Mouse (Mus musculus): ENCODE data around the gene Ccdc63.
A peak's percentile ranks its signal among the peaks of the same experiment; 100 is the strongest.
"Not testable (repeated sequence)": the region's sequence is repeated elsewhere in the genome, so short reads cannot be mapped to it uniquely, and the experiment has no call there.

The Ccdc63 gene

DNA sequence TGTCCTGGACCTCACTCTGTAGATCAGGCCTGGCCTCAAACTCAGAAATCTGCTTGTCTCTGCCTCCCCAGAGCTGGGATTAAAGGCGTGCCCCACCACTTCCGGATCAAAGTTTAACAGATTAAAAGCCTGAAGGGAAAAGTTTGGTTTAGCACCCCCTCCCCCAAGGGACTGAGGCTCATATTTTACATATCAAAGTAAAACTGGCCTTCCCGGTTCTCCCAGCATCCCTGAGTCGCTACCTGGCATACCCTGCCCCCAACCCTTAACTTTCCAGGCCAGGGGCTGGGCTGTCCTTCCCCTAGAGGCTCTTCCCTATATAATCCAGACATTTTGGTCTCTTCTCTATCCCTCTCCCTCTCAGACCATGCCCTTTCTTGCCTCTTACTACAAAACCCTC is 8.6 kb upstream of the Ccdc63 start:
- no peak for DNase-seq (ENCODE audit: low spot score in 2 of 2)

DNA sequence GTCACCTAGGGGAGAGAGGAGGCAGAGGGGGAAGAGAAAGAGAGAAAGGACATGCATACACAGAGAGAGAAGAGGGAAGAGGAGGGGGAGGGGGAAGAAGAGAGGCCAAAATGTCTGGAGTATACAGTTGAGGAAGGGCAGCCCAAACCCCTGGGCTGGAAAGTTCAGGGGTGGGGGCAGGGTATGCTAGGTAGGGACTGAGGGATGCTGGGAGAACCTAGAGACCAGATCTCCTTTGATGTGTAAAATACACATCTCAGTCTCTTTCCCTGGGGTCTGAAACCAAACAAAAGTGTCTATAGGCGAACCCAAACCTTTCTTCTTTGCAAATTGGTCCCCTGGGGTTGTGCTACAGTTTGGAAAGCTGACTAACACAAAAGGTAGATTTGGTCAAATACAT is 7.5 kb upstream of the Ccdc63 start:
- no peak for DNase-seq (ENCODE audit: low spot score in 2 of 2)

DNA sequence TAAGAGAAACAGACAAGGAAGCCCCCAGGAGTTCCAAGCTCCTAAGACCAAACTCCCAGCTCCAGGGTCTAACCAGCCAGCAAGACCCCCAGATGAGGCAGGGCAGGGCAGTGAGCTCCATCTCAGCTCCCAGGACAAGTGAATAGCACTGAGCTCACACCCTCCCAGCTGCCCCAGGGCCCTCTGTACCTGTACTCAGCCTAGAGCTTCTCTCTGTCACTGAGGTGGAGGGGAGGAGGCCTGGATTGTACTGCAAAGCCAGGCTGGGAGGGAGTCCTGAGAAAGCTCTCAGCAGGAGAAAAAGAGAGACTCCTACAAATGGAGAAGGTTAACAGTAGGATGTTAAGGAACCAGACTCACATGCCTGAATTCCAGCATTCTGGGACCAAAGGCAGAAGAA is 6.0 kb upstream of the Ccdc63 start:
- DNase-seq (ENCODE audit: low spot score in 2 of 2) = no peak

DNA sequence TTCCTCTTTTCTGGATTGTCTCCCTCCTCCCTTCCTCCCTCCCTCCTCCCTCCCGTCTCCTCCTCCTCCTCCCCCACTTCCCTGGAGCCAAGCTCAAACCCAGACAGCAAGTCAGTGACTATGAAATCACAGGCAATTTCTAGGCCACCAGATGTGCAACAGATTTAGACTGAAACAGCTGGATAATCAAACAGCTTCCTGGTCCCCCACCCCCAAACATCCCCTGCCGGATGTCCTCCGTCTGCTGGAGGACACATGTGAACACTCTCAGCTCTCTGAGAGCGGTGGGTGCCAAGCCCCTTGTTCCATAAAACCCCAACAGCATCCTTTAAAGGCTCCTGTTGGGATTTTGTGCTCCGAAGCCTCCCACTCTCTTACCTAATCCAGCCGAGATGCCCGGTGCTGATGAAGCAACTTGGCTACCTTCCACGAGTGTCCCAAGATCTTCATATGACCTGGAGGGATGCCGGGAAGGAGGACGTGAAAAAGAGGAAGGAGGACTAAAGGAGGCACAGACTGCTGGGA is 5.5 kb upstream of the Ccdc63 start:
- no peak for DNase-seq (ENCODE audit: low spot score in 2 of 2)

DNA sequence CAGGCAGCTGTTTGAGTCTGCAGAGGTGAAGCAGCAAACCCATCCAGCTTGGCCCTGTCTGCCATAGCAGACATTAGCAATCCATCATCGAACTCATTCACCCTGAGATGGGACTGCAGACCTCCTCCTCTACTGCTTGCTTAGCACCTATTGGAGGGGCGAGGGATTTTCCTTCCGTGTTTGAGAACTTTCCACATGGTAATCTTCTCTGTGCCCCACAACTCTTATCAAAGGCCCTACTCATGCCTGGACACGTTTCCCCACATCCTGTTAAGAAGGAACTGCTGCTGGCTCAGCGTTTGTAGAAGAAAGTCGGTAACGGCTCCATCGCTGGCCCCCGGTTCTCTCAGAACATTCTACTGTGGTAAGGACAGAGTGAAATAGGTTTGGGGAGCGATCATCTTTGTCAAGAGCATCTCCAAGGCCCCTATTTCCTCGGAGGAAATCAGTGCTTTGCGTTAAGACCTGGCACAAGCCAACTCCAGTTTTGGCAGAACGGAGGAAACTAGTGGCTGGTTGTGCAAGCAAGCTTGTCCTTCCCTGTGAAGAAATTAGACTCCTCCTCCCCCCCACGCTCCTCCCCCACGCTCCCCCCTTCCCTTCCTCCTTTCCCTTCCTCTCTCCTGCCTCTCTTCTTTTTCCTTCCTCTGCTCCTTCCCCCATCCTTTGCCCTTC is 4.9 kb upstream of the Ccdc63 start:
- no peak for DNase-seq (ENCODE audit: low spot score in 2 of 2)

DNA sequence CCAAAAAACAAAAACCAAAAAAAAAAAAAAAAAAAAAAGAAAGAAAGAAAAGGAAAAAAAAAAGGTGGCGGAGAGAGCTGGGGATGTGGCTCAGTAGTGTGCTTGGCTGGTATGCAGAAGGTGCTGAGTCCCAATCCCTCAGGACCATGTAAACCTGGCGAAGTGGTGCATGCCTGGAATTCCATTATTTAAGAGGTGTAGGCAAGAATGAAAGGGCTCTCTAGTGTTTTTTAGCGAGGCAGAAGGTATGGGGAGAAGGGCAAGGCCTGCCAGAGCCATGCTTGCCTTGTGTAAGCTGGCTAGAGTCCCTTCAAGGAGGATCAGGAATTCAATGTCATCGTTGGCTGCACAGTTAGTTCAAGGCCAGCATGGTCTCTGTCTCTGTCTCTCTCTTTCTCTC is 4.2 kb upstream of the Ccdc63 start:
- DNase-seq (ENCODE audit: low spot score in 2 of 2) = no peak

DNA sequence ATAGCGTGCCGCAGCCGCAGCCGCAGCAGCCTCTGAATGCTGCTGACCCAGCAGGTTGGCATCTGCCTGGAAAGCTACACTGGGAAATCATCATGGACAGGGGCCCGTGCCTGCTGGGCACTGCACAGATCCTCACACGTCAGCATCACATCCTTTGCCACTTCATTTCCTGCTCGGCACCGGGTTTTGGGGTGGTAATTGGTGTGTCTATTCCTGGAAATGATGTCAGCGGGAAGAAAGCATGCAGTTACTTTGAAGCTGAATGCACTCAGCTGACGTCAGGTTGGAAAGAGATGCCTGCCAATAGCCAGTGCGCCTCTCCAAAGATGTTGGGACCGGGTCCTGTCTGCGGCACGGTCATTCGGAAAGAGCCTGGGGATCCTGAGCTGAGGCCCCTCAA is 2.9 kb upstream of the Ccdc63 start:
- peak; percentile 40 to 60 for DNase-seq (ENCODE audit: low spot score in 2 of 2)

DNA sequence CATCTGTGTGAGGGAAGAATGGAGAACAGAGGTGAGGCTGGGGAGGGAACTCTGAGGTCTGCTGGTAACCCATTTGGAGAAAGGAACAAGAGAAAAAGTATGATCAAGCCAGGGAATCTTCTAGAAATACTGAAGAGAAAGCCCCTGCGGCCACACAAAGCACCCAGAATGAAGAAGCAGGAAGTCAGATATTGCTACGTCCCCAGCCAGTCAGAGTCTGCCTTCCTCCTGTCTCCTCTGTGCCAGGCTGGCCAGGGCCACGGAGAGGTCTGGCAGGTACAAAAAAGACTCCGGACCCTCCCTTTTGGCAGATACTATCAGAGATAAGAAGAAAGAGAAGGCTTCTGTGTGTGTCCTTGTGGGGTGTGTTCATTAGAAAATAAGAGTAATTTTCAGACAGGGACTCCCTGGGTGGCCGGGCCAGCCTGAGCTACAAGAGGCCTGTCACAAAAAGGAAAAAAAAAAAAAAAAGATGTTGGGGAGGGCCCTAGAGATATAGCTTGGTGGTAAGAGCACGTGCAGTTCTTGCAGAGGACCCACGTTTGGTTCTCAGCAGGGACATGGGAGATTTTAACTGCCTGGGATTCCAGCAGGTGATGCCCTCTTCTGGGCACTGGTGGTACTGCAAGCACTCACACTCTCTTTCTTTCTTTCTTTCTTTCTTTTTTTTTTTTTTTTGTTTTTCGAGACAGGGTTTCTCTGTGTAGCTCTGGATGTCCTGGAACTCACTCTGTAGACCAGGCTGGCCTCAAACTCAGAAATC is 1.8 kb upstream of the Ccdc63 start:
- no peak for DNase-seq (ENCODE audit: low spot score in 2 of 2)

DNA sequence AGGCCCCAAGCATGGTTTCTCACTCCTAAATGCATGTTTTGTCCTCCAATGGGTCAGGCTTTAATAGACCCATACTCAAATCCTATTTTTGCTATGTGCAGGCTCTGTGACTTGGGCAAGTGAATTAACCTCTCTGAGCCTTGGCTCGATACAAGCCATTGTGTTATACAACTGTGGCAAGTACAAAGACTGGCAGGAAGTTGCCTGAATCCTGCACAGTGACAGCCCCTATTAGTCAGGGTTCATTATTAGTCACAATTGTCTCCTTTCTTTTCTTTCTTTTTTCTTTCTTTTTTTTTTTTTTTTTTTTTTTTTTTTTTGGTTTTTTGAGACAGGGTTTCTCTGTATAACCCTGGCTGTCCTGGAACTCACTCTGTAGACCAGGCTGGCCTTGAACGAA is 852 bp downstream of the Ccdc63 start:
- not testable (repeated sequence) for DNase-seq (ENCODE audit: low spot score in 2 of 2)

DNA sequence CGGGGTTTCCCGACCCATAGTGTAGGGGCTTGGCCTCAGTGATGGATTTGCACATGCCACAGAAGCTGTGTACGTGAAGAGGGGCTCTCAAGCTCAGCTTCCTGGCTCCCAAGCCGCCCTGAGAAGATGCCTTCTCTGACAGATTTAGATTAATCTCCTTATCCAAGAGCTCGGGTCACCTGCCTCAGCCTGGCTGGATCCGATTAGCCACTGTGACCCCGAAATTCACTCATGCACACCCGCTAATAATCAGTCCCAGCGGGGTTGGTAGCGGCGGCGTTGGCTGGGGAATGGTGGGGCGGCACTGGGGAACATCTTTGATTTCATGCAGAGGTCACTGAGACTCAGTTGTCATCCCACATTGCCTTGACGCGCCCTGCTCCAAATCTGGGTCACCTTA is 1.8 kb downstream of the Ccdc63 start:
- DNase-seq (ENCODE audit: low spot score in 2 of 2) = no peak

DNA sequence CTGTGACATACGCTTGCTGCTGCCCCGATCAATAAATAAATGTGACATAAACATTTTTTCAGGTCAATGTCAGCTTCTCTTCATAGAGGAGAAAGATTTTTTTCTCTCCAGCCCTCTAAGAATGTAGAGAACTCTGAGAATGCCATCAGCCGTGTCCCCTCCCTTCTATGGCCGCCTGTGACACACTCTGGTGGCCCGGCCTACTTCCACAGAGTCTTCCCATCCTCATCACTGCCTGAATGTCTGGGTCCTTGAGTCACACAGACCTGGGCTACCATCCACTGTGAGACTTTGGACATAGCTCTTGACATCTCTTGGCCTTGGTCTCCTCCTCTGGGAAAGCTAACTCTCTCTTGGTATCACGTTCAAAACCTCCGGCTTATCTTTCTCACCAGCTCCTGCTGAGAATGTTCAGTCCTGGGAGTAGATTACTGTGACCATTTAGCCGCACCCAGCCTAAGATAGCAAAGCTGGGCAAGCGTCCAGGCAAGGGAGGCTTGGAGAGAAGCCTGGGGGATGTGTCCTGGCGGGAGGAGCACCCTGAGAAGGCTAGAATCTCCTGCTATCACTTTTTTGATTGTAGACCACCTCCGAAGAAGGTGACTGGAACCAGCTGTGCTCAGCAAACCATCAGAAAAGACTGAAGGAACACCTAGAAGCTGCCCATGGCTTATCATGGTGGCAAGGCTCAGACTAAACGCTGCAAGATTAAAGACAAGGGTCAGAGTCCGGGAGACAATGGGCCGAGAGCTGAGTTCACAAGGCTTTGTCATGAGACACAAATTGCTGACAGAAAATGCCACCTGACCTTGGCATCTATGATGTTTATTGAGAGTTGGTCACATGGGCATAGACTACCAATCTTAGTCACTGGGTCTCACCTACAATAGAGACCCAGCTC is 3.9 kb downstream of the Ccdc63 start:
- no peak for DNase-seq (ENCODE audit: low spot score in 2 of 2)

DNA sequence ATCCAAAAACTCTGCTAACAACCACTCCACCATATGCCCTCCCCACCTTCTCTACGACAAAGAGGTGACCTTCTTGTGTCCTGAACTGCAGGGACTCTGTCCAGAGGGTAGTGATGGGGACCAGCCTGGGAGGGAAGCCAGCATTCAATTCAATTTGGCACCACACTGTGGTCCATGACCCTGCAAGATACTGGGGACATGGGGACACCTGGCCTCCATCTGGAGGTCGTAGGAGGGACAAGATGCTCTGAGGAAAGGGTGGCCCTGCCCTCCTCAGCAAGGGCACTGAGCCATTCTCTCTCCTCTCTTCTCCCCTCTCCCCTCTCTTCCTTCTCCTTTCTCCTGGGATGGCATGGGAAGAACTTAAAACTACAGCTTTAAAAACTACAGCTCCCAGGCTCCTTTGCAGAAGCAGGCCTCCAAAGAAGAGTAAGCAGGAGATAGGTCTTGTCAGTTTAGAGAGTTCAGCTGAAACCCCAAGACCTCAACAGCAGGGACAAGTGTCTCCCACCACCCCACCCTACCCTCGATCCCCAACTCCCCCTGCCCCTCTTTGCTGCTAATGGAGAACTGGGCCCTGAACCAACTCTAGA is 5.2 kb downstream of the Ccdc63 start:
- no peak for DNase-seq (ENCODE audit: low spot score in 2 of 2)

DNA sequence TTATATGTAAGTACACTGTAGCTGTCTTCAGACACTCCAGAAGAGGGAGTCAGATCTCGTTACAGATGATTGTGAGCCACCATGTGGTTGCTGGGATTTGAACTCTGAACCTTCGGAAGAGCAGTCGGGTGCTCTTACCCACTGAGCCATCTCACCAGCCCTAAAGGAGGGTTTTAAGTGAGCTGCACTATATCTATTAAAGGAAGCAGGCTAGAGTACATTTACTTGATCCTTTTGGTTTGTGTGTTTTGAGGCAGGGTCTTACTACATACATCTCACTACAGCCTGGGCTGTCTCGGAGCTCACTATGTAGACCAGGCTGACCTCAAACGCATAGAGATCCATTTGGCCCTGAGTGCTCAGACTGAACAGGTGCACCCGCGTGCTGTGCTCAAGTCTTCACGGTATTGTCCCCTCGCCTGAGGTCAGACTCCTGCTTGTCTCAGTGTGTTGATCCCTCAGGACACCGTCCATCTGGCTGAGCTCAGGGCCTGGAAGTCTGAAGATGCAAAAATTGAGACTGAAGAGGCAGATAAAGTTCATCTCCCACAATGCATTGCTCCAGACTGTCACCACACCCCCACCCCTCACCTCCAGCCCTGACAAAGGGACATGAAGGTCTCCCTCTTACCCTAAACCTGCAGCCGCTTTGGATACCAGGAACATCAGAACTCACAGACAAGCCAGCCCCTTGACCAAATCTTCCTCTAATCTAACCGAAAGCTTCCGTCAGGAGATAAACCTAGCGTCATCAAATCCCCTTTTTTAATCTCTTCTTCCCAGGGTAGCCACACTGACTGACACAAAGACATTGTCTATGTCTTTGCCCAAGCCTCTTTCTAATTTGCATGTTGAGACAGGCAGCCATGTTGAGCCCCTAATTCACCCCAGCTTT is 6.0 kb downstream of the Ccdc63 start:
- no peak for DNase-seq (ENCODE audit: low spot score in 2 of 2)

DNA sequence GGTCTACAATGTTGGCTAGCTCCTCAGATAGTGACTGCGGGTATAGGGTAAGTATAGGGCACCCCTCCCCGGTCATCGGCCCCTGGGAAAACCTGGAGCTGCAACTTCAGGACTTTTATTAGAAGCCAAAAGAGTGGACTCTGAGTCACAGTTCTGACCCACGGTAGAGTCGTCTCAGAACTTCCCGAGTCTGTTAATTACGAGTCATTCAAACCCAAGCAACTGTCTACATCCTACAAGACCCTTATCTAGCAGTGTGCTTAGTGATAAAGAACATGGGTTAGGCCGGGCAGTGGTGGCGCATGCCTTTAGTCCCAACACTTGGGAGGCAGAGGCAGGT is 7.6 kb downstream of the Ccdc63 start:
- DNase-seq (ENCODE audit: low spot score in 2 of 2) = no peak

DNA sequence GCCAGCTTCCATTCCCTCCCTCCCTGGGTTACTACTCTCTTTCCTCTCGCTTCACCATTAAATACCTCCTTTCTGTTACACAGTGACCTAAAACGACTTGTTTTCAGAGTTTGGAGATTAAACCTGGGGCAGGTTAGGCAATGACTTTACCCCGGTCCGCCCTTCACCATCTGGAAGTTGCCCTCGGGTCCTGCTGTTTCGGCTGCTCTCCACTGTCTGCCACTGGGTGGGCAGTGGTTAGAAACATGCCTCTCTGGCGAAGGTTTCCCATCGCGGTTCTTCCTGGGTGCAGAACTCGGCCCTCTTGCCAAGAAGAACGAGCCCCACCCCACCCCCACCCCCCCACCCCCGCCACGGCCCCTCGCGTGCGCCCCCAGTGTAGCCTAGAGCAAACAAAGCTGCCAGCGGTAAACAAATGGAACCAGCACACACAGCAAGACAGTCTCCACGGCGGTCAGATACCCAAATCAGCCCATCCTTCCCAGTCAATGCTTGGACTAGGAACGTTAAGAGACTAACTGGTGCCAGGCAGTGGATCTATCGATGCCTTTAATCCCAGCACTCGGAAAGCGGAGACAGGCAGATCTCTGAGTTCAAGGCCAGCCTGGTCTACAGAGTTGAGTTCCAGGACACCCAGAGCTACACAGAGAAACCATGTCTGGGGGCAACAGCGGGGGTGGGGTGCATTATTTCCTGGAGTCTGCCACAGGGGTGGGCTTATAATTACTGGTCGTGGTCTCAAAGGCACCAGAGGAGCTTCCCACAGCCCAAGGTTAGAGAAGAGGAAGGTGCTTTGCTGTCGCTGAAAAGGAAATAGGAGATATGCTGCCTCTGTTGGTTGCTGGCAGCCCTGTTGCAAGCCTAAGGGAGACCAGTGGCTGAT is 8.2 kb downstream of the Ccdc63 start:
- no peak for DNase-seq (ENCODE audit: low spot score in 2 of 2)

DNA sequence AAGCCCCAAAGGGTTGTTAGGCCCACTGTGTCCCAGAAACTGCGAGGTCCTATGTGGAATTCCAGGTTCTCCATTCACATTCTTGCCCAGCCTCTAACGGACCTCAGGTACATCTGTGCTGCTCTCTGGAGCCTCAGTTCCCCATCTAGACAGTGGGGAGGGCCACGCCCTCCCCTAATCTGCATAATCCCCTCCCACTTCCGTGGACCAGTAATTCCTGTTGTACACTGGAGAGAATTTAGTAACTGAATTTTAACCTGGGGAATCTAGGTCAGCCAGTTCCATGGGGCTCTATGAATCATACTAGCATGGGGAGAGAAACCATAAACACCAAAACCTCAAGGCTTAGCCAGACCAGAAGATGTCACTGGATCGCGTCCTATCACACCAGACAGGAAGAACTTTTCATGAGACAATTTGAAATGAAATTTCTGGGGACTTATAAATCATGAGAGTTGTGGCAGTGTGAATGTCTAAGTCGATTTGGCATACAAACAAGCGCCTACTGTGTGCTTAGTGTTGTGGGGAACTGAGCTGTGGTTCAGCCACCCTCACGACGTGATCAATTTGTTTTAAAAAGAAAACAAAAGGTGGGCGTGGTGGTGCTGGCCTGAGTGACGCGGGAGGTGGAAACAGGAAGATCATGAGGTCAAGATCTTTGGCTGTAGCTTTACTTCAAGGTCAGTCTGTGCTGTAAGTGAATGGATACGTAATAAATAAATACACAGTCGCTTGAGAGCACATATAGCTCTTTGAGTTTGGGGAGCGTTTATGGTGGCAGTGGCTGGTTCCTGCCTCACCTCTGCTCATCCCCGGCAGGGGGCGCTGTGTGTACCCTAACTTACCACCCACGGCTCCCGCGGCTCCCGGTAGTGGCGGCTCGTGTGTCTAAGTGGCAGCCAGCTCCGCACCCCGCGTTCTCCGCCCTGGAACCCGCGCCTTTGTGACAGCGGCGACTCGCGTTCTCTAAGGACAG is 9.3 kb downstream of the Ccdc63 start:
- peak; percentile 79 to 81 for DNase-seq (ENCODE audit: low spot score in 2 of 2)

DNA sequence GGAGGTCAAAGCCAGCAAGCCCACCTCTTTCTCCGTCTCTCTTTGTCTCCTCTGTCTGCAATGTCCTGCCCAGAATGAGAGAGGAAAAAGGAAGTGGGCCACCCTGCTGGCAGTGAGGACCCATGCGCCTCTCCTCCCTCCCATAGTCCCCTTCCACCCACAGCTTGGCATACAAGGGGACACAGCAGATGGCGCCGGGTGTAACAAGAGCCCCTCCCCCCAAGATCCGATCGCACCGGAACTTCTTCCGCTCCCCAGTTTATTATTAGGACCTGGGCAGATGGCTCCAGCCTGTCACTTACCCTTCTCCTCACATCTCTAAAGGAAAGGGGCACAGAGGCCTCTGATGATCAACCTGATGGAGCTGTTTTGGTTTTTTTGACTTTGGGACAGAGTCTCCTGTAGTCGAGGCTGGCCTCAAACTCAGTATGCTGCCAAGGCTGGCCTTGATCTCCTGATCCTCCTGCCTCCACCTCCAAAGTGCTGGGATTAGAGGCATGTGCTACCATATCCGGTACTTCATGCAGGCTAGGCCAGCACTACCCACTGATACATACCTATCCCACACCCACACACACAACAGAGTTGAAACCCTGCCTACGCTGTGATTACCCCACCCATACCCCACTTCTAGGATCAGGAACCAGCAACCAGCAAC is 10.2 kb downstream of the Ccdc63 start:
- DNase-seq (ENCODE audit: low spot score in 2 of 2) = no peak

DNA sequence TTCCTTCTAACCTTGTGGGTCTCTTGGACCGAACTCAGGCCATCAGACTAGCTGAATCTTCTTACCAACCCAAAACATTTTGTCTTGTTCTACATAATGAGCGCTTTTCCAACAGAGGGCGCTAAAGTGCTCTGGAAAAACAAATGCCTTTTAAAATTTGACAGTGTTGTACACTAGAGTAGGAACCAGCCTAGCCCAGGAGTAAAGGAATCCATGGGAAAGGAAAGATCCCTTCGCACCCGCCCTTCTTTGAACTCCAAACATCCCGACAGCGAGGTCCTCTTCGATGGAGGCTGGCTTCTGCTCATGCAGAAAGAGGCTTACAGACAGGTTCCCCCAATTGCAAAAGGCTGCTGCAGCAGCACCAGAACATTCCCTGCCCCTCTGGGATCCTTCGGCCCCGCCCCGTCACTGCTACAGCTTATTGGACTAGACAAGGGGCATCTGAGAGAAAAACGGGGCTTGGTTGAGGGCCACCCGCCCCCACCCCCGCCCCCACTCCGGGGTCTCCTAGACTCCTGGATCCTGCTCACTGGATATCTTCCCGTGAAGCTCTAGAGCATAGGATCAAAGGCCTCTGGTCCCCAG is 11.5 kb downstream of the Ccdc63 start:
- peak; percentile 43 to 58 for DNase-seq (ENCODE audit: low spot score in 2 of 2)

Data from right cerebral cortex, postnatal 36 days (tissue).